Mouse (Mus musculus) myocyte (in vitro differentiated cells): ENCODE results near the gene C1galt1c1.

Experiments used
- CEBPB ChIP-seq: IDR thresholded peaks from 2 replicates; pipeline ENCODE4 v1.6.1; 2011; ENCODE audit warnings: mild to moderate bottlenecking, moderate library complexity; ENCODE audit not compliant: poor library complexity, insufficient read depth, severe bottlenecking
- E2F4 ChIP-seq: IDR thresholded peaks from one replicate; pipeline ENCODE4 v1.6.1; 2011; ENCODE audit warnings: mild to moderate bottlenecking, control low read depth, moderate library complexity; ENCODE audit not compliant: insufficient read depth
- MAX ChIP-seq: IDR thresholded peaks from one replicate; pipeline ENCODE4 v1.6.1; 2011; ENCODE audit warnings: low read depth, mild to moderate bottlenecking, control low read depth
- MYOD1 ChIP-seq, 3 experiments: IDR thresholded peaks; one replicate each; pipeline ENCODE4 v1.6.1; 2011; ENCODE audit warnings: control low read depth in 2 of 3, low read depth in 2 of 3, mild to moderate bottlenecking in 2 of 3, moderate library complexity in 1 of 3; ENCODE audit not compliant: insufficient read length in 2 of 3, control insufficient read depth in 1 of 3
- MYOG ChIP-seq, 3 experiments: IDR thresholded peaks; one replicate each; pipeline ENCODE4 v1.6.1; 2011; ENCODE audit warnings: control low read depth in 2 of 3, low read depth in 2 of 3, mild to moderate bottlenecking in 2 of 3; ENCODE audit not compliant: insufficient read length in 2 of 3, control insufficient read depth in 1 of 3, insufficient read depth in 1 of 3
- POLR2A ChIP-seq: IDR thresholded peaks from one replicate; pipeline ENCODE4 v1.6.1; 2011; ENCODE audit warnings: low read depth, mild to moderate bottlenecking, control low read depth, moderate library complexity; ENCODE audit not compliant: insufficient read length
- POLR2AphosphoS2 ChIP-seq: IDR thresholded peaks from one replicate; pipeline ENCODE4 v1.6.1; 2011; ENCODE audit warnings: low read depth, control low read depth; ENCODE audit not compliant: insufficient read length
- REST ChIP-seq: IDR thresholded peaks from one replicate; pipeline ENCODE4 v1.6.1; 2011; ENCODE audit warnings: mild to moderate bottlenecking, control low read depth, moderate library complexity; ENCODE audit not compliant: insufficient read depth, insufficient read length
- SRF ChIP-seq: IDR thresholded peaks from one replicate; pipeline ENCODE4 v1.6.1; 2011; ENCODE audit warnings: low read depth; ENCODE audit not compliant: control insufficient read depth, insufficient read length
- TCF3 ChIP-seq: IDR thresholded peaks from one replicate; pipeline ENCODE4 v1.6.1; 2011; ENCODE audit warnings: low read depth, control low read depth; ENCODE audit not compliant: insufficient read length
- USF1 ChIP-seq: IDR thresholded peaks from one replicate; pipeline ENCODE4 v1.6.1; 2011; ENCODE audit warnings: low read depth, mild to moderate bottlenecking, control low read depth, moderate library complexity

DNA sequence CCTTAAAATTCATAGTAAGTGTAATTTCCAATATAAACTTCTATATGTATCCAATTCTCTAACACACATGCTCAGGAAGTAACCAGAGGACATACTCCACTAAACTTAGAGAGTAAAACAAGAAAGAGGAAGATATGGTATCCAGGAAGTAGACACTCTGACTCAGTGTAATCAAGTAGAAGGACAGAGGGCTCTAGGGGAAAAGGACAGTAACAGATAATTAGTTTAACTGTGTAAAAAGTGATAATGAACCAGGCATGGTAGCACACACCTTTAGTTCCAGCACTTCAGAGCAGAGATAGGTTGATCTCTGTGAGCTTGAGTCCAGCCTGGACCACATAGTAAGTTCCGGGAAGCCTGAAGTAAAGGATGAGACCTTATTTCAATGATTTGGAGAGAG is 53.7 kb downstream of the C1galt1c1 start:
- TF ChIP-seq MAX (no peak), MYOG (IDR thresholded peaks at IDR 0.05; ENCODE audit: control insufficient read depth in 1 of 3, insufficient read depth in 1 of 3, insufficient read length in 2 of 3, low read depth in 2 of 3) (no peak), POLR2A (no peak), E2F4 (no peak), CEBPB (no peak), POLR2AphosphoS2 (no peak), TCF3 (no peak), USF1 (no peak), MYOD1 (IDR thresholded peaks at IDR 0.05; ENCODE audit: control insufficient read depth in 1 of 3, insufficient read length in 2 of 3, low read depth in 2 of 3) (no peak), SRF (no peak), REST (no peak)
